Mouse (Mus musculus): ENCODE results near the gene Guca1a.
"Not testable (repeated sequence)": the region's sequence is repeated elsewhere in the genome, so short reads cannot be mapped to it uniquely, and the experiment has no call there.

The Guca1a gene

DNA sequence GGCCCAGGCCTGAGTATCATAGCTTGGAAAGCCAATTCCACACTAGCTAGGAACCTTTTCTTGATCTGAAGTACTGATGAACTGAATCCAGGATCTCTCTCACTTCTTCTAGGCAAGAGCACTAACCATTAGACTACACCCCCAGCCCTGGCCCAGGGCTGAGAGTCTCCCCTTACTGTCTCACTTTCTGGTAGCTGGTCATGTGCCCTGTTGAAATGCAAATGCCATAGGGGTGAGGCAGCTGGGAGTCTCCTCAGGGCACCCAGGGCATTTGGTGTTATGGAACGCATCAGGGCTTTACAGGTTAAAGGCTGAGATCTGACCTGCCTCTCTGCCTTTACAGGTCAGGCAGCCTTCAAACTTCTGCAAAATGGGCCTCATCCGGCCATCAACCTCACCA lies 19.8 kb upstream of the Guca1a start:
- DNase-seq (ENCODE audit: low read depth, low spot score) = no peak

DNA sequence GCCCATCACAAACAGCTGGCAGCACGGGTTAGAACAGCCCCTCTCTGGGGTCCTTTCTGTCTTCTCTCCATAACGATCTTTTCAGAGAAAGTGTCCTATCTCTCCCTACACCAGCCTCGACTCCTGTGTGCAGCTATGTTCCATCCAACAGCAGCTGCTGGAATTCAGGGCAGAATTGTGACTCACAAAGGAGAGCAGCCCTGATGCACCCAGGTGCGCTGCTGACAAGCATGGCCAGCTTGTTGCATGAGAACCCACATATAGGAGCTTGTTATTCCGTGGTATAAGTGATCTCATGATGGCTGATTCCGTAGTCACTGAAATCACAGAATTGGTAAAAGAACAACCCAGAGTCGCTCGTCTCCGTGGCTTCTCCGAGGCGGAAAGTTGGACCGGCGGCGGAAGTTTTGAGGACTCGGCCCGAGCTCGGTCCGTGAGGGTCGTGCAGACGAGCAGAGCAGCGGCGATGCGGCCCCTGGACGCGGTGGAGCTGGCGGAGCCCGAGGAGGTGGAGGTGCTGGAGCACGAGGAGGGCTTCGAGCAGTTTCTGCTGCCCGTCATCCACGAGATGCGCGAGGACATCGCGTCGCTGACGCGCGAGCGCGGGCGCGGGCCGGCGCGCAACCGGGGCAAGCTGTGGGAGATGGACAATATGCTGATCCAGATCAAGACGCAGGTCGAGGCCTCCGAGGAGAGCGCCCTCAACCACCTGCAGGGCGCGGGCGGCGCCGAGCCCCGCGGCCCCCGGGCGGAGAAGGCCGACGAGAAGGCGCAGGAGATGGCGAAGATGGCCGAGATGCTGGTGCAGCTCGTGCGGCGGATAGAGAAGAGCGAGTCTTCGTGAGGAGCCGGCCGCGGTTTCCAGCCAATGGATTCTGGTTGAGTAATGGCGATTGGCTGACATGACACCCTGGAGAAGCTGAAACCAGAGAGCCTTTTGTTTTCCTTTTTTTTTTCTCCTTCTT lies 9.8 kb upstream of the Guca1a start:
- DNase-seq (ENCODE audit: low read depth, low spot score) = not testable (repeated sequence)

DNA sequence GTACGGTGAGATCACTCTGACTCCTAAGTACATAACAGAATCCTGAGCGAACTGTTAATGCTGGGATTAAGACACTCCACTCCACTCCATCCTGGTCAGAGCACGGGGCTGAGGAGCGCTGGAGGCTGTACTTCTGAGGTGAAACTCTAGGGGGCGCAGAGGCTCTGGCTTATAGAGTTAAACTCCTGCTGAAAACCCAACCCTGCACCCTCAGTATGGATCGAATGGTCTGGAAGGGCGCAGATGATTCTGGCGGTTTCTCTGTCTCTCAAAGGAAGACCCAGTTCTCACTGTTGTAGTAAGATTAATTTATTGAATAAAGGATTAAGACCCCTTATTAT lies 8.1 kb upstream of the Guca1a start:
- DNase-seq (ENCODE audit: low read depth, low spot score) = no peak

DNA sequence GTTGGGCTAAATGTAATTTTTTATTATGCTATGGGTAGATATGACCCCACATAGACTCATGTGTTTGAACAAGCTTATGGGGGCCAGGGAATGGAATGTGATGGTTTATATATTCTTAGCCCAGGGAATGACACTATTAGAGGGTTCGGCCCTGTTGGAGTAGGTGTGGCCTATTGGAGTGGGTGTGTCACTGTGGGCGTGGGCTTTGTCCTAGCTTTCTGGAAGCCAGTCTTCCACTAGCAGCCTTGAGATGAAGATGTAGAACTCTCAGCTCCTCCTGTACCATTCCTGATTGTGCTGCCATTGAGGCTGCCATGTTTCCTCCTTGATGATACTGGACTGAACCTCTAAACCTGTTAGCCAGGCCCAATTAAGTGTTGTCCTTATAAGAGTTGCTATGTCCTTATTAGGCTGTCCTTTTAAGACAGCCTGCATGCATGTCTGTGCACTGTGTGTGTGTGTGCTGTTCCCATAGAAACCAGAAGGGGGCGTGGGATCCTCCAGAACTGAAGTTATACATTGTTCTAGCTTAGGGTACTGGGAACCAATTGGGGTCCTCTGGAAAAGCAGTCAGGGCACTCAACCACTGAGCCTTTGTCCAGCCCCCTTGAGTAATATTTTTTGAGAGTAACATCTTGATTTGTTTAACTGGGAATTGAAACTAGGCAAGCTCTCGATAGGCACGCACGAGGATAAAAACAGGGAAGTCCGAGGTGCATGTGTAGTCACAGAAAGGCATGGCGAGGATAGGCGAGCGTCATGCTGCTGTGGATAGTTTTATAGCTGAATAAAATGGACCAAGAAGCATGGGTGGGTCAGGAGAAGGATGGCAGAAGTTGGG lies 7.6 kb upstream of the Guca1a start:
- DNase-seq (ENCODE audit: low read depth, low spot score) = no peak

DNA sequence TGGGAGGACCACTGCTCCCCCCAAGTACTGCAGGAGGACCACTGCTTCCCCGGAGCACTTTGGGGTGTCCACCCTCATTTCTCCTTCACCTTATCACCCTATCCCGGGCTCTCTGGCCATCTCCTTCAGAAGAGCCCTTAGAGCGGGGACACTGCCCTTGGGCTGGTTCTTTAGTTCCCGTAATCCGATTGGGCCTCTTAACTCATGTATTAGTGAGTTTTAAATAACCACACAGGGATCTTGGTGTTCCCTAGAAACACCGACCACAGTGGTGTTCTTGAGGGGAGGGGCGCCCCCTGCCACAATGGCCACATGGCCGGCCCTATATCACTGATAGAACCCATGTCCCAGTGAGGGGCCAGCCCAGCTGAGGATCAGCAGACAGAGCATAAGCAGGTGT lies 1.3 kb downstream of the Guca1a start:
- no peak for DNase-seq (ENCODE audit: low read depth, low spot score)

DNA sequence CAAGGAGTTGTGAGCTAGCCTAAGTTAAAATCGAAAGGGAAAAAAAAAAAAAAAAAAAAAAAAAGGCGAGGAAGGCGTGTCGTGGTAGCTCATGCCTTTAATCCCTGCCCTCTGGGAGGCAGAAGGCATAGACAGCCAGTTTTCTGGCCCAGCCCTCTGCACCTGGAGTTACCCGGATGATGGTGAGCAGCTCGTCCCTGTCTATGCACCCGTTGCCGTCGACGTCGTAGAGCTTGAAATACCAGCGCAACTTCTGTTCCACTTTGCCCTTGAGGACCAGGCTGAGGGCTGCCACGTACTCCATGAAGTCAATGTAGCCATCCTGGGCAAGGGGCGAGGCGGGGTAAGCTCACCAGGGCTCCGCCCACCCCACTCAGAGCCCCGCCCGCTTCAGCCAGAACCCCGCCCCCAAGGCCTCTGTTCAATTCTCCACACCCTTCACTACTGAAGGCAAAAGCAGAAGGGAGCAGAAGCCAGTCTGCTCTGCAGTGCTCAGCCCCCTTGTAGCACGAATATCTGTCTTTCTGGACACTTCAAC lies 4.9 kb downstream of the Guca1a start:
- DNase-seq (ENCODE audit: low read depth, low spot score) = no peak

DNA sequence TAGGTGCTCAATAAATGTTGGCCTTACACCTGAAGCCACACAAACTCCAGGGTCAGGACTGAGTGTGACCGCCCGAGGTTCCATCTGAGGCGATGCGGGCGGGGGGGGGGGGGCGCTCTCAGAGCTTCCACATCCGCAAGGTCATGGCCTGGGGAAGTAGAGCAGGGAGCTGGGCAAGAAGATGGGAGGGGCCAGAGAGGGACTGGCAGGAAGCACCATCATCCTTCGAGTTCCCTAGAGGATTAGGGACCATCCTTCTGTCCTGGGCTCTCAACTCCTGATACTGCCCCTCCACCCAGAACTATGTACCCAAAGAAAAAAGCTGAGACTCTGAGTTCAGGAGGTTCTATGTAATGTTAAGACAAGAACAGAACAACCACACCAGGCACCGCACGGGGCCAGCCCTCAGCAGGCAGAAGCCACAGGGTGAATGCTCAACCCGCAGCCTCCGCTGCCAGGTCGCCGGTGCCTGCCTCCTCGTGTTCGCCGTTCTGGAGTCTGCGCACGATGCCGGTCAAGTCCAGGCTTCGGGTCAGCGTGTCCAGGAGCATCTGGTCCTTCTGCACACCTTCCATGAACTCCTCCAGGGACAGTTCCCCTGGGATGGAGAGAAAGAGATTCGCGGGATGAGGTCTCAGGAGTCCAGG lies 6.0 kb downstream of the Guca1a start:
- no peak for DNase-seq (ENCODE audit: low read depth, low spot score)

DNA sequence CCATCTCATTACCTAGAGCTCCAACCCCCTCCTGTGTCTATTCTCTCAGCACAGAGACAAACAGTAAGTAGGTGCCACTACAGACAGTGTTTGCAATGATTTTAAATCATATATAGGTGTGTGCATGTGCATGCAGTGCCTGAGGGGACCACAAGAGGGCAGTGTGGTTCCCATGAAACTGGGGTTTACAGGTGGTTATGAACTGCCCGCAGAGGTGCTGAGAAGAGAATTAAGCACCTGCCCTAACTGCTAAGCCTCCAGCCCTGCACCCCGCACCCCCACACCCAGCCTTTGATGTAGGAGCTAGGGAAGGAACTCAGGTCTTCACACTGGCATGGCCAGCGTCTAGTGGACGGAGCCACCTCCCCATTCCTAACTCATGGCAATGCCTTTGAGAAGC lies 13.7 kb downstream of the Guca1a start:
- no peak for DNase-seq (ENCODE audit: low read depth, low spot score)

DNA sequence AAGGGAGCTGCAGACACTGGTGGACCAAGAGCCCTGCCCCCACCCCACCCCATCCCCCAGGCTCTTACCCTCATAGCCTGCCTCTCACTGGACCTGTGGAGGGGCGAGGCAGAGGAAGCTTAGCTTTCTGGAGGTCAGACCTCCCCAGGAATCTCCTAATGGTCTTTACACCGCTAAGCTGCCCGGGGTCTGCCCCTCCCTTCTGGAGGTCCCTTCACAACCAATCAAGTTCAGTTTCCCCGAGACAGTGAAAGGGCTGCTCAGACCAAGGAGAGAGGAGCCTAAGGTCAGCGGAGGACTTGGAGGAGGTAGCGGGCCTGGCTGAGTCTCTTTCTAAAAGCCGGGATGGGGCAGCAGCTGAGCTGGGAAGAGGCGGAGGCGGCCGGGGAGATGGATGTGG lies 15.2 kb downstream of the Guca1a start, which contains the start of gene Guca1b:
Guca1b (plus strand) TSS at position 249 of the 400 bp plus-strand sequence.
- no peak for DNase-seq (ENCODE audit: low read depth, low spot score)

DNA sequence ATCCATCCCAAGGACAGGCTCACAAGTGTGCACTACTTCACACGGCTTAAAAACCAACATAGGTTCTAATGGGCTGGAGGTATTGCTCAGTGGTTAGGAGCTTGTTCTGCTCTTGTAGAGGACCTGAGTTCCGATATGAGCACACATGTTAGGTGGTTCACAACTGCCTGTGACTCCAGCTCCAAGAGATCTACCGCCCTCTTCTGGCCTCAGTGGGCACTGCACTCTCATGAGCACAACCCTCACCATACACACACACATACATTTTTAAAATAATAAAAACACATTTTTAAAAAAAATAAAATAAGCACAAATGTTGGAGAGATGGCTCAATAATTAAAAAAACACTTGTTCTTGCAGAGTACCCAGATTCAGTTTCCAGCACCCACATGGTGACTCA lies 16.3 kb downstream of the Guca1a start:
- DNase-seq (ENCODE audit: low read depth, low spot score) = no peak

DNA sequence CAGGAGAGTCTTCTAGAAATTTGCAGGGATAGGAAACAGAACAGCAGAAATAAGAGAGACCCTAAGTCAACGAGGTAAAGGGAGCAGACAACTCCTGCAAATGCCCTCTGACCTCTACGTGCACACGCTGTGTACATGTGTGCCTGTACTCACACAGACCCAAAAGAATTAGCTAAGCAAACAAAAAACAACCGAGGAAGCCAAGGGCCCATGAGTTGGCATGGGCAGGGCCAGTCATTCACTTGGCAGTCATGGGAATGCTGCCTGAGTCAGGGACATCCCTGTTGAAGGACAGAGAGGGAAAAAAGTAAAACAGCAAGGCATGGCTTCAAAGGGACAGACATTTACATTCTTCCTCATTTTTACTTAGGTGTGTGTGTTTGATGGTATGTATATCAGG lies 17.1 kb downstream of the Guca1a start:
- no peak for DNase-seq (ENCODE audit: low read depth, low spot score)

DNA sequence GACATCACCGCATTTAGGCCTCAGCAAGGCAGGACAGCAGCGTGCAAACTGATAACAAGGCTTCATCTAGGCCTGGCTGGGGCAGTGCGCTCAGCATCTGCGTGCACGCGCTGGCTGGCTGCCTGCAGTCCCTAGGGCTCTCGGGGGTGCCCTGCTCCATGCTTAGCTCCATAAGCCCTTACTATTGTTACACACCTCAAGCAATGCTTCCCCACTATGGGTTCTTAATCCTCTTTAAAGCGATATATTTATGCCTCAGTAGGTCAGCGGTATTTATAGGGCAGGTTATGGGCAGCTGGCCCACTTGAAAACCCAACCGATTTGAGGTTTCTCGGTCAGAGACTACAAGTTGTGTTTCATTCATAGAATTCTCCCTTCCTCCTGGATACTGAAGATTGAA lies 18.5 kb downstream of the Guca1a start:
- DNase-seq (ENCODE audit: low read depth, low spot score) = no peak

DNA sequence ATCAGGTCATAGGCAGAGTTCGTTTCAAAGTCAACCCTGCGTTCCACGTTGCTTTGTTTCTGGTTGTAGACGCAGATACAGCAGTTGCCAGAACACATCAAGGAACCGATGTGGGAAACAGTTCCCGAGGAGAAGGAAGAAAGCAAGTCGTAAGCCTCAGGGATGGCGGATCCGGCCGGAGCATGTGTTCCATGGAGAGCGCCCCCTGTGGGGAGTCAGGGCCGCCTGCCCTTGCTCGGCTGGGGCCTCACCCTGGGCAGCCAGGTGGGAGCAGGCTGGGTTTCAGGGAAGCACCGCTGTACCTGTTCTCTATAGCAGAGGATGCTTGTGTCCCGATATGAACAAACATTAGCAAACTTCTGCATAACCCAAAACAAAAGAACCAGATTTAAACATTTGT lies 22.3 kb downstream of the Guca1a start:
- DNase-seq (ENCODE audit: low read depth, low spot score) = no peak

DNA sequence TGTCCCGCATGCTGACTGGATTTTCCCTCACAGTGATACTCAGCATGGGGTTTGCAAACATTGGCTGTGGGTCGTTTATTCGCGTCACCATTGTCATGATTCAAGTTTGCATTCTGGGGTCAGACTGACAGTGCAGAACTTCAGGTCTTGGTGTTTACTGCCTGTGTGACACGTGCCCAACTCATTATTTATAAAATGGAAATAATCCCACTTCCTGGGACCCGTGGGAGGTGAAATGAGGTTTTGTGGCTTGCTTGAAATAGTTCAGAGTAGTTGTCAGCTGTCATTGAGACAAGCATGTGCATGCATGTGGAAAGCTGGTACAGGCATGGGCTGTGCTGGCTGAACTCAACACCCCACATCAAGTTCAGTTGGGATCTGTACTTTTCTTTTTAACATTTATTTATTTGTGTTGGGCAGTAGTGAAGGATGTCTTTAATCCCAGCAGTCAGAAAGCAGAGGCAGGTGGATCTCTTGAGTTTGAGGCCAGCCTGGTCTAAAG lies 23.6 kb downstream of the Guca1a start:
- no peak for DNase-seq (ENCODE audit: low read depth, low spot score)

DNA sequence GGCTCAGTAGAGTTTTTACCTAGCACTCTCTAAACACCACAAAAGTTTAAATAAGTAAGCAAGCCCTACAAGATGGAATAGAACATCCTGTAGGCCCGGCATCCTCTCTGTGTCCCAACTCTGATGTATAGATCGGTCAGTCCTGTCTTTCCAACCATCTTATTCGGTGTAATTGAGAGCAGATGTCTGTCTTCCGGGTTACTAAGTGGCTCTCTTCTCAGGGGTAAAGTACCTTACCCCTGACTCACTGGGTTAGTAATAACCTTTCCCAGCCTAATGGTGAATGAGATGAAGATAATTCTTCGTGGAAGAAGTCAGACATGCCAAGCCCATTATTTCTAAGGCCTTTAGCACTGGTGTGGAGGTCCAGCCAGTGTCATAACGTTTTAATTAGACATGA lies 26.4 kb downstream of the Guca1a start:
- no peak for DNase-seq (ENCODE audit: low read depth, low spot score)

DNA sequence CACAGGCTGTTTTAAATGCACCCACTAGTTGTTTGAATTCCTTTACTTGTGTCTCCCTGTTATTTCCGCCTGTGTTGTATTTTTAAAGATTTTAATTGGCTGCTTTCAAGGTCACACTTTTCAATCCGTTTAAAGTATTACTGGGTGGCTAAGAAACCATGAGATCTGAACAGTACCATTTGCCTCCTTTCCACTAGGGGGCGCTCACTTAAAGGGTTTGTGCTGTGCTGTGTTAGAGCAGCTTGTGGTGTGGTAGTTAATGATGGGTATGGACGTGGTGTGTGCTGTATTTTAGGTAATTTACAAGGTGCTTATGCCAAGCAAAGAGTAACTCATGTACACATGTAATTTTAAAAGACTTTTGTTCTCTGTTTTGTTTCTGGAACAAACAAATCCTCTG lies 28.9 kb downstream of the Guca1a start:
- DNase-seq (ENCODE audit: low read depth, low spot score) = peak; percentile 42

DNA sequence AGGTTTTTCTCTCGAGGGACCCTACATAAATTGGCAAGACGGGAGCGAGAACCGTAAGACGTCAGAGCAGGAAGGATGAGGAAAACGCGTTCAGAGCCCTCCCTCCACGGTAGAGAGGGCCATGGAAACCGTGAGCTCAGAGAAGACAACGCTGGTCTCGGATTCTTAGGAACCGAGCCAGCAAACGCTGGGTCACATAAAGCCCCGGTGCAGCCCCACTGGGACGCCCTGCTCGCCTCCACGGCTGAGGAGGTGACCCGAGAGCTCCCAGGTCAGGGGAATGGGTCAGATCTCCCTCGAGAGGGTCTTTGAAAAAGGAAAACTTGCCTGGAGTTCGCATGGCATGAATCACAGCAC lies 31.3 kb downstream of the Guca1a start:
- no peak for DNase-seq (ENCODE audit: low read depth, low spot score)

DNA sequence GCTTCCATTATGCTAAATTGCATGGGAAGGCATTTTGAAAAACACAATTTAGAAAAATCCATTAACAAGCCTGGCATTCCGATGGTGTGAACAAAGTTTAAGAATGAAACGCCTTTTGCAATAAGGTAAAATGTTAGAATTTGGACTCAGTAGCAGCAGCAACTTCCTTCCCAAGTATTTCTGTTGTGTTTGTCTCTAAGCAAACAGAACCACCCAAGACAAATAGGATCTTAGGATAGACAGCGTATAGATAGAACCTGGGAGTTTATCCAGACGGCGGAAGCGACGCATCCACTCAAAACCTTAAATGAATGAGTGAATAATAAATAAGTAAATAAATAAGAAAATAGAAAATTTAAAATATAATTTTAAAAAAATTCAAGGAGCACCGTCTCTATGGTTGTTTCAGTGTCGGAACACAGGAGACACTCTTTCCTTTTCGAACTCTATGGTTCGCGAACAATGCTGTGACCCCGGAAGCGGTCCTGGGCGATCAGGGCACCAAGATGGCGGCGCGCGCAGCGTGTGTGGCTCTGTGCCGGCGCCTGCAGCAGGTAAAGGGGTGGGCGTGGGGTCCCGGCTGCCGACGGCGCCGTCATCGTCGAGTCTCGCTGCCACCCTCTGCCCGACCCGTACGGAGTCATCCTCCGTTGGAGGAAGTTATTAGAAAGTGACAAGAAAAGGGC lies 31.8 kb downstream of the Guca1a start, which contains the start of gene Mrps10:
Mrps10 (plus strand) TSS at position 487 of the 686 bp plus-strand sequence.
- DNase-seq (ENCODE audit: low read depth, low spot score) = peak; percentile 85

DNA sequence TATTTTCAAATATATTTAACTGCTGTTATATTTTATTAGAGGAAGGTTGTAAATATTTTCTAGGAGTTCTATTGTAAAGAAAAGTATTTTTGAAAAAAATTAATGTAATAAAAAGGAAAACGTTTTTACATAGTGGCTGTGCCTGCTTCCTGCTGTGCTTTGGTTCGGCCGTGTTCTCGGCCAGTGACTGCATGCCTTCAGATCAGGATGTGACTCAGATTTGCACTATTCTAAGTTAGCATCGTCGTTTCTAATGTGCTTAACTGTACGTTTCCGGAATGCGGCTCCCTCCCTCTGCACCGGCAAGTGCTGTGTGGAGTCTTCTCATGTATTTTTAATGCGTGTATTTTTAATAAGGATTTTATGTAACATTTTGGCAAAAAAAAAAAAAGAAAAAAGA lies 39.0 kb downstream of the Guca1a start:
- DNase-seq (ENCODE audit: low read depth, low spot score) = peak; percentile 10

DNA sequence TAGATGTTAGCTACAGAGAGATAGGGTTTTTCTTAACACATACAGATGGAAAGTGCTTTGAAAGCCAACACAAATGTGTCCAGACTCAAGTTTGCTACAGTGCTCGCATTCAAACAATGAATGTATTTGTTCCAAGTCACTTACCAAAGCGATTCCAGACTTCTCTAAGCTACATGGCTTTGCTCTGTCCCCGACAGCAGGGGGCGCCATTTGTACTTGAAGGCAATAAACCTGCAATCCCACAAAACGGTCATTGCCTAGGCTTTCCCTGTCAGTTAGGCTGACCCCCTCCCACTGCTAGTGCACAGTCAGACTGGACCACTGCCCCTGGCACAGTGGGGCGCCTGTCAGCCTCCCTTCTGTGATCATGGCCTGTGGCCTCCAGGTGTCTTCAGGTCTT lies 40.4 kb downstream of the Guca1a start:
- no peak for DNase-seq (ENCODE audit: low read depth, low spot score)

DNA sequence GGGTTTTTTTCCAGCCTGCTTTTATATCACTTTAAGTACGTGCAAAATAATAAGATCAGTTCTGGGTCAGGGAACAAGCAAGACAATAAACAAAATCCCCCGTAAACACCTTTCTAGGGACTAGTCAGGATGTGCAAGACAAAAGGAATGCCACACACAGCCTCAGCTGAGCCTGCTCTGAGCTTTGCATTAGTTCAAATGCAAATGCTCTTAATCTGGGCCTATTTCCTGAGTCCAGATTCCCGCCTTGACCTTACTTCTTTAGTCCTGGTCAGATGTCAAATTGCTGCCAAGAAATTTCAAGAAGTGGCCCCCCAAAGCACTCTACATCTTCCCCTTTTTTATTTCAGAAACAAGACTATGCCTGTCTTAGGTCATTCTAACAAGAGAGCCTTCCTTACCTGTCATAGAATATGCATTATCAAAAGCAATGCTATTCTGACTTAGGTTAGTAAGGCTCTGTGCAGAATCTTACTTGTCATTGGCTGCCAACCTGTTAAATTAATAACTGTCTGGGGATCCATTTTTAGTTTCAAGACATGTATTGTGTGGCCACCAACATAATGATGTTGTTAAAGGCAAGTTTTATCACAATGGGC lies 50.6 kb downstream of the Guca1a start:
- no peak for DNase-seq (ENCODE audit: low read depth, low spot score)
